Mouse (Mus musculus) heart, adult 11 months (tissue): ENCODE measurements around the gene Rab7b.

ENCODE experiments used
- DNase-seq: peaks from one replicate; pipeline ENCODE4 v3.0.0; 2022

The Rab7b gene

GRCm38 (mm10) chr1:131696325-131696724, 7.8 kb downstream of the Rab7b start:
- no peak for DNase-seq

GRCm38 (mm10) chr1:131698770-131699169, 10.3 kb downstream of the Rab7b start:
- DNase-seq = no peak

- DNase-seq = no peak
These were observed 11.1 kb downstream of the Rab7b start for GRCm38 (mm10) chr1:131699642-131700041.

- no peak for DNase-seq
These were observed 12.0 kb downstream of the Rab7b start for GRCm38 (mm10) chr1:131700447-131700846.

GRCm38 (mm10) chr1:131701391-131701790, 12.9 kb downstream of the Rab7b start:
- DNase-seq = no peak

- DNase-seq = no peak
These were observed 13.7 kb downstream of the Rab7b start for GRCm38 (mm10) chr1:131702094-131702766.

- no peak for DNase-seq
These were observed 15.0 kb downstream of the Rab7b start for GRCm38 (mm10) chr1:131703482-131703881.

GRCm38 (mm10) chr1:131708338-131708737, 19.8 kb downstream of the Rab7b start:
- DNase-seq = no peak

GRCm38 (mm10) chr1:131711518-131711917, 23.0 kb downstream of the Rab7b start:
- no peak for DNase-seq

- peak; percentile 95 for DNase-seq
These were observed 23.9 kb downstream of the Rab7b start for GRCm38 (mm10) chr1:131712386-131712785.

- peak; percentile 92 for DNase-seq
These were observed 26.2 kb downstream of the Rab7b start for GRCm38 (mm10) chr1:131714388-131715337.

- DNase-seq = no peak
These were observed 30.6 kb downstream of the Rab7b start for GRCm38 (mm10) chr1:131718952-131719694.

- no peak for DNase-seq
These were observed 33.5 kb downstream of the Rab7b start for GRCm38 (mm10) chr1:131721989-131722388.

- no peak for DNase-seq
These were observed 35.1 kb downstream of the Rab7b start for GRCm38 (mm10) chr1:131723549-131723948.

GRCm38 (mm10) chr1:131726586-131726985, 38.1 kb downstream of the Rab7b start:
- DNase-seq = peak; percentile 95

GRCm38 (mm10) chr1:131730639-131731437, 42.3 kb downstream of the Rab7b start:
- DNase-seq = no peak

GRCm38 (mm10) chr1:131733474-131734180, 45.1 kb downstream of the Rab7b start:
- no peak for DNase-seq

- no peak for DNase-seq
These were observed 46.3 kb downstream of the Rab7b start for GRCm38 (mm10) chr1:131734657-131735273.

GRCm38 (mm10) chr1:131736494-131736893, 48.0 kb downstream of the Rab7b start:
- DNase-seq = no peak

GRCm38 (mm10) chr1:131737269-131737668, 48.8 kb downstream of the Rab7b start:
- DNase-seq = peak; percentile 96

GRCm38 (mm10) chr1:131738760-131739159, 50.3 kb downstream of the Rab7b start:
- no peak for DNase-seq
